Mouse (Mus musculus): ENCODE data around the gene Mndal.
A peak's percentile ranks its signal among the peaks of the same experiment; 100 is the strongest.
"Not testable (repeated sequence)": the region's sequence is repeated elsewhere in the genome, so short reads cannot be mapped to it uniquely, and the experiment has no call there.

The Mndal gene

DNA sequence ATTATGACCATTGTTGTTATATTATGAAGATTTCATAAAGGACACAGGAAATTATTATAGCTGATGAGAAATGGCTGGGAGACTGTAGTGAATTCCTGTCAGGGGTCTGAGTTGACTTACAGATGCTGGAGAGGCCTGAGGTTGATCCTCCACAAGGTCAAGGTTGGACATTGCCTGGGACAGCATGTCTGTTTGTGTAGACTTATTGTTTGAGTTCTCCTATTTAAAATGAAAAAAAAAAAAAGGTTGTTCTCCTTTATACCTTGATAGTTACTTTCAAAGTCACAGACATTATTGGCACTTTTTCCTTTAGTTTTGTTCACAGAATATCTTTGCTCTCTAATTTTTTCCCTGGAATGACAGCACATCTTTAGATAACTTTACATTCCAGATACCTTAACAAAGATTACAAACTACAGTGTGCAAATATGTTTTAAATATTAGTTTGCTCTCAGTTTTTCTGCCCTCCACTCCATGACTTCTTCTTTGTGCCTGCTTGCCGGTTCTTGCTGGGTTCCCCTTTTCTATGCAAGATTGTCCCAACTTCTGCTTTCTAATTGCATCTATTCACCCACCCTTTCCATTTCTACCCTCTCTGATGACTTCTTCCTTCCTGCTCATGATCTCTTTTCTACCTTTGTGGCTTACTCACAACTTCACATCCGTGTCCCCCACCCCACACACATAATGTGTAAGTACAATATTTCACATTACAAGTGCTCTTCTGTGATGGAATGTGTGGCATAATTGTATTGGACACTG lies 55.1 kb downstream of the Mndal start:
- DNase-seq, result not testable (repeated sequence)

DNA sequence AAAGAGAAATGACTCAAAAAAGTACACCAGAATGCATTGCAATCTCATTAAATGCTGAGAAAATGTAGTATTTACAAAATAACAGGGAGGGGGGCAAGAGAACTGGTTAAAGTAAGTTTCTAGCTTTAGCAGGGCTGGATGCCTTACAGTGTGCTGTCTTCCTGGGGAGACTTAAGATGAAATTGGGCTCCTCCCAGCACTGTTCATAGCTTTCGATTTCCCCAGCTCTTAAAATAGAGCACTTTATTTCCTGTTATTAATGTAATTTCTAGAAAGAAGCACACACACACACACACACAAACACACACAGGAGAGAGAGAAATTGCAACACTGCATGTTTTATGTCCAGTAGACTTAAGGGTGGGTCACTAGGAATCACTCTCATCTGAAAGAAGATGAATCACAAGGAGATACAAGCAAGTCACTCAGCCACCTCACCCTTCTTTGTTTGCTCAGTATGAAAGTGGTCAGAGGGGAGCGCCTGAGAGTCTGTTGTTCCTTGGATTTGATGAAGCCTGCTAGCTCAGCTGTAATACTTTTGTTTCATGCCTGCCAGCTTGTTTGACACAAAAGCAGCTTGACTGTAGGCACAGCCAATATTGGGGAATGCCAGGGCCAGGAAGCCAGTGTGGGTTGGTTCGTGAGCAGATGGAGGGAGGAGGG lies 62.2 kb downstream of the Mndal start:
- DNase-seq, result peak; percentile 73

DNA sequence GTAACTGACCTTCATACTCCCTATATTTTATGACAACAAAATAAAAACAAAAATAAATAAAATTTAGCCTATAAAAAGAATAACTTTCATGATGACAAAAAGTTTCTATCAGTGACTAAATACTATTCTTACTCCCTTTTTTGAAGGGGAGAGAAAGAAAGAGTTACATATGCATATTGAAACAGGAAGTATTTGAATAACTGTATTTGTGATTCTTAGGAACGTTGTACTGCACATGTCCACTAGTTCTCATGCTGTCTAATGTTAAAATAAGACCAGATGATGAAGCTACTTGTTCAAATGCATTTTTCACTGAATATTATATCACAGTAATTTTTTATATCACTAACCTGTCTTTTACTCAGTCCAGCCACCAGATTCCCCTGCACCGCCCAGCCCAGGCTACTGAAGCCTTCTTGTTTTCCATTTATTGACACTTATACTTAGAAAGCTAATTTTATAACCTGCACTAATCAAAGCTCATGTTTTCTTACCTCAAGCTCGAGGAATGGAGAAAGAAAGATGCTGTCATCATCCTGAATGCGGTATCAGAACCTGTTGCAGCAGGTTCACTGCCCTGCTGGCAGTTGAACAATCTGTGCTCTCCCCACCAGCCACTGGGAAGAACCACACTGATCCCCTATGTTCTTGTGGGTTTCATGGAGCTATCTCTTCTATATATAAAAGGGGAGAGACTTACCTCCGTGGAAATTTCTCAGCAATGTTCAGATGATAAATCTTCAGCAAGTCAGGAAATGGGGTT lies 62.9 kb downstream of the Mndal start:
- not testable (repeated sequence) for DNase-seq

GRCm38 (mm10) chr1:173878264-173878663 lies 64.0 kb downstream of the Mndal start:
- not testable (repeated sequence) for DNase-seq

DNA sequence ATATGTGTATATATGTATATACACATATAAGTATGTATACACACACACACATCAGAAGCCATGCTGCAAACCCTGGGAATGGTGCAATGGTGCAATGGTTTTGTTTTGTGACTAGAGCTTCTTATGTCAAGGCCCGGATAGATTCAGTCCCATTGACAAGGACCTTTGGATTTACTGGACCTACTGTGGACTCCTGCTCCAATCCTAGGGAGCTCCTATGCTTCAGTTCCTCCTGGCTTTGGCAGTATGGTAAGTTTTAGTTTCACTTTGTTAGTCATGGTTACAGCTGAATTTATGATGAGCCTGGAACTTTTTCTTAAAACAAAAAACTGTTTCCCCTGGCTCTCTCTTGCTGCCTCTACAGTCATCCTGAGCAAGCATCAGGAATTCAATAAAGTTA lies 65.2 kb downstream of the Mndal start:
- not testable (repeated sequence) for DNase-seq

GRCm38 (mm10) chr1:173868586-173868985 lies 73.7 kb downstream of the Mndal start:
- DNase-seq, result not testable (repeated sequence)

DNA sequence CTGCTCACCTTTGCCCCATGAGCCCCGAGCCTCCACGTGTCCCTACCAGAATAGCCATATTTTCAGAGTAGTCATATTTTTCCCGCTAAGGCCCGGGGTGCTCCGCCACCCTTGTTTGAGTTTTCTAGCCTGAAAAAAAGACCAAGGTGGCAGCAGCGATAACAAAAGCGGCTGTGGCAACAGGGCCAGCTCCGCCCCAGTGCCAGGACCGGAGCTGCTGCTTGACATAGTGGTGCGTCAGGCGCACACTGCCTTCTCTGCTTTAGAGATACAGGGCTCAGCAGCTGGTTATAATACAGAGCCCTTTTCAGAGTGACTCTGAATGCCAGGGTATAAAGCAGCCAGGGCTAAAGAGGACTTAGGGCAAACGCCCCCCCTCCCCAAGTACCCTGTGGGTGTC lies 75.8 kb downstream of the Mndal start:
- DNase-seq, result no peak

- not testable (repeated sequence) for DNase-seq
These were observed 88.6 kb downstream of the Mndal start for GRCm38 (mm10) chr1:173853711-173854110.

GRCm38 (mm10) chr1:173852853-173853252 lies 89.4 kb downstream of the Mndal start:
- not testable (repeated sequence) for DNase-seq

- not testable (repeated sequence) for DNase-seq
These were observed 96.1 kb downstream of the Mndal start for GRCm38 (mm10) chr1:173846193-173846592.

DNA sequence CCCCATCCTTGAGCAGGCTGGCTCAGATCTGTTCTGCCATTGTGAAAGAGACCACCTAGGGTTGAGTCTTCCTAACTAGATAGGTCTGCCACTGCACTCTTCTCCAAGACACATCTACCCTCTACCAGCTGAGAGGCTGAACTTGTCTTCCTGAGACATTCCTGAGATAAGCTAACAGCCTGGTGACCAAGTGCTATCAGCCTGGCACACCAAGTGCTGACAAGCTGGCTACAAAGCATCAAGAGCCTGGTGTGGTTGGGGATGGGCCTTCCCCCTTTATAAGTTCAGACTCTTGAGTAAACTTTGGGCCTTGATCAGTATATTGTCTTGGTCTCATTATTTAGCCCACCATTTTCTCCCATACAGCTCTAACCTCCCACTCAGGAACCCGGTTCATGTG lies 97.5 kb downstream of the Mndal start:
- DNase-seq, result no peak

DNA sequence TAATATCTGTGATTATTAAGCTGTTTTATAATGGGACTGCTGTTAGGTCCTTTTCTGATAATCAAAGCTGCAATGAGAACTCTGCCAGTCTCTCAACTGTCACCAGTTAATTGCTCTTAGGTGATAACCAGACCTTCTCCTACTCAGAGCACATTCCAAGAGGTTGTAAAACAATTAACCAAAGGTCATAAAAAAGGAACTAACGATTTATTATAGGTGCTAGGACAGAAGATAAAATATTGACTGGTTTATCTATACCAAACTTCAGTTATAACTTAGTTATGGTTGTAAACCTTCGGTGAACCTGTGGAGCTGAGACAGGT lies 120.8 kb downstream of the Mndal start:
- not testable (repeated sequence) for DNase-seq

GRCm38 (mm10) chr1:173820794-173821480 lies 121.4 kb downstream of the Mndal start:
- not testable (repeated sequence) for DNase-seq

- not testable (repeated sequence) for DNase-seq
These were observed 133.0 kb downstream of the Mndal start for GRCm38 (mm10) chr1:173809294-173809693.

- DNase-seq, result peak; percentile 40
These were observed 139.5 kb downstream of the Mndal start for GRCm38 (mm10) chr1:173802689-173803281.

DNA sequence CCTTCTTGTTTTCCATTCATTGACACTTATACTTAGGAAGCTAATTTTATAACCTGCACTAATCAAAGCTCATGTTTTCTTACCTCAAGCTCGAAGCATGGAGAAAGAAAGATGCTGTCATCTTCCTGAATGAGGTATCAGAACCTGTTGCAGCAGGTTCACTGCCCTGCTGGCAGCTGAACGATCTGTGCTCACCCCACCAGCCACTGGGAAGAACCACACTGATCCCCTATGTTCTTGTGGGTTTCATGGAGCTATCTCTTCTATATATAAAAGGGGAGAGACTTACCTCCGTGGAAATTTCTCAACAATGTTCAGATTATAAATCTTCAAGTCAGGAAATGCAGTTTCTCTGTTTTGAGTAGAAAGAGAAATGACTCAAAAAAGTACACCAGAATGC lies 140.1 kb downstream of the Mndal start:
- not testable (repeated sequence) for DNase-seq

- not testable (repeated sequence) for DNase-seq
These were observed 140.5 kb downstream of the Mndal start for GRCm38 (mm10) chr1:173801791-173802190.
